Mouse (Mus musculus): ENCODE data around the gene Rfwd3. TPM values are rescaled to one million over a fixed set of nuclear protein-coding genes. Genes with fewer than 3 reads are reported as not detected.

Gene Rfwd3
- 33.6 TPM for polyA plus RNA-seq (2017; shearing (Covaris generic))

DNA sequence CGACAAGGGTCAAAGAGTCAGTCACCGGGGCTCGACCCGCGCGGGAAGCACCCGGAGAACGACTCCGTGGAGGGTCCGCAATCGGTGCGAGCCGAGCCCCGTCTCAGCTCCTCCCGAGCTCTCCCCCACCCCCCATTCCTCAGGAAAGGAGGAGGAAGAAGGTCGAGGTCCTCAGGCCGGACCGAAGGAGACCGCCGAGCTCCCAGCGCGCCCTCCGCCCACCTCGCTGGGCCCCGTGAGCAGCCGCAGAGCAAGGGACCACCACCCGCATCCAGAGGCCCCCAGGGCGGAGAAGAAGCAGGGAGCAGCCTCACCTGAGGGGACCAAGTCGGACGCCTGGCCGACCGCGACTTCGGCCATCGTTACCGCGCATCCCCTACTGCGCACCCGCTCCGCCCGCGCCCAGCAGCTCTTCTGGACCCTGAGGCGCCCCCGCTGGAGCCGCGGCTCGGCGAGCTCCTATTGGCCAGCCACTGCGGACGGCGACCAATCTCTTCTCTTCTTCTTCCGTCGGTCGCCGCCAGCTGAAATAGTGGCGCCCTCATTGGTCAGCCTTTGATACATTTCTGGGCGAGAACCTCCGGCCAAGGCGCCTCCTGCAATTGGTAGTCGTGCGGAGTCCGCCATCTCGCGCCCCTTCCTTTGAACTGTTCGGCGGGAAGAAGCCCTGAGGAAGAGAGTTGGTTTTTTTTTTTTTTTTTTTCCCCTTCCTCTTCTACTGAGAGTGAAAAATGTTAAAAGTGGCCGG lies at the start of gene Rfwd3:
Gene Rfwd3, minus strand, starts transcription at position 402 of the 748 bp plus-strand sequence.

GRCm38 (mm10) chr8:111337890-111338347 lies 37.9 kb upstream of the Rfwd3 start, which contains the start of gene Mlkl:
TSS of gene Mlkl (minus strand) at chr8:111338177.

GRCm38 (mm10) chr8:111258631-111259407 lies 41.2 kb downstream of the Rfwd3 start, which contains the start of gene Glg1:
TSS of gene Glg1 (minus strand) at chr8:111259216.

Other genes with a start within 250 kb of the Rfwd3 start
- gene Exosc6, start 243.9 kb downstream of the Rfwd3 start, polyA plus RNA-seq (2017; shearing (Covaris generic)), result 48.9 TPM
- not detected for gene Clec18a, start 207.8 kb downstream of the Rfwd3 start, polyA plus RNA-seq (2017; shearing (Covaris generic))
- 17.2 TPM for gene Pdpr, start 205.6 kb downstream of the Rfwd3 start, polyA plus RNA-seq (2017; shearing (Covaris generic))
- 113 TPM for gene Glg1, start 41.0 kb downstream of the Rfwd3 start, polyA plus RNA-seq (2017; shearing (Covaris generic))
- gene Mlkl, start 38.0 kb upstream of the Rfwd3 start, polyA plus RNA-seq (2017; shearing (Covaris generic)), result not detected
- gene Fa2h, start 93.6 kb upstream of the Rfwd3 start, polyA plus RNA-seq (2017; shearing (Covaris generic)), result not detected
- 4.2 TPM for gene Wdr59, start 221.9 kb upstream of the Rfwd3 start, polyA plus RNA-seq (2017; shearing (Covaris generic))
- 355 TPM for gene Znrf1, start 235.9 kb upstream of the Rfwd3 start, polyA plus RNA-seq (2017; shearing (Covaris generic))

Measured in naive thymus-derived CD4-positive, alpha-beta T cell, adult 5 months (primary cell).